ENCODE assay signal across 18 mouse cellular contexts in genomic region chr7:58711811-58712210, GRCm38 (mm10). TPM values are rescaled to one million over a fixed set of nuclear protein-coding genes. Genes with fewer than 3 reads are reported as not detected.
DNase-seq lines count a peak whose midpoint lies in the region; ATAC-seq and TF ChIP-seq lines count a peak whose summit lies in the region.
"Had no signal": no experiment of that assay in that cellular context is flagged by ENCODE, and none has a peak within 500 bp of the region (broad histone marks: within the 10 kb centered on the region; RNA-seq: fewer than 3 reads in every experiment).

No protein-coding gene starts in this region.

- no peak overlapping the region for H3K27ac ChIP-seq in midbrain, embryonic 11.5 days (ENCODE audit: low read depth, low read length)
- H3K27ac ChIP-seq in midbrain, postnatal 0 days (ENCODE audit: low read depth, low read length): no peak overlapping the region
- H3K27ac ChIP-seq: embryonic facial prominence, embryonic 12.5 days; forebrain, embryonic 10.5 days; limb, embryonic 12.5 days; midbrain, embryonic 15.5 days; neural tube, embryonic 13.5 days; stomach, embryonic 15.5 days had no signal

- H3K36me3 ChIP-seq in midbrain, embryonic 11.5 days (ENCODE audit: control insufficient read depth, insufficient read depth, low read length): no peaks in the 10 kb centered on the region
- no peaks in the 10 kb centered on the region for H3K36me3 ChIP-seq in midbrain, postnatal 0 days (ENCODE audit: insufficient read depth, low read length)
- H3K36me3 ChIP-seq: embryonic facial prominence, embryonic 12.5 days; forebrain, embryonic 10.5 days; limb, embryonic 12.5 days; midbrain, embryonic 15.5 days; neural tube, embryonic 13.5 days; stomach, embryonic 15.5 days had no signal

- no peak overlapping the region for H3K4me2 ChIP-seq in midbrain, embryonic 11.5 days
- no peak overlapping the region for H3K4me2 ChIP-seq in midbrain, postnatal 0 days (ENCODE audit: low read depth, low read length, poor library complexity, severe bottlenecking)
- H3K4me2 ChIP-seq: embryonic facial prominence, embryonic 12.5 days; limb, embryonic 12.5 days; midbrain, embryonic 15.5 days; neural tube, embryonic 13.5 days; stomach, embryonic 15.5 days had no signal

- no peak for ATAC-seq in midbrain, embryonic 11.5 days (ENCODE audit: low FRiP score)
- no peak for ATAC-seq in midbrain, postnatal 0 days (ENCODE audit: low FRiP score)
- peak; percentile 84 to 86 for ATAC-seq in hematopoietic stem cell, adult 5-6 weeks (replicated peaks in 1 of 2; ENCODE audit: insufficient read depth in 1 of 2, low FRiP score in 2 of 2, low TSS enrichment in 1 of 2, low read depth in 1 of 2, poor library complexity in 2 of 2, severe bottlenecking in 2 of 2)
- ATAC-seq: hindbrain, embryonic 16.5 days; midbrain, embryonic 15.5 days had no signal

- H3K9ac ChIP-seq in midbrain, embryonic 11.5 days (ENCODE audit: low read length): no peak overlapping the region
- H3K9ac ChIP-seq in midbrain, postnatal 0 days (replicated peaks; ENCODE audit: low read length, poor library complexity, severe bottlenecking): no peak overlapping the region
- H3K9ac ChIP-seq: embryonic facial prominence, embryonic 12.5 days; limb, embryonic 12.5 days; midbrain, embryonic 15.5 days; neural tube, embryonic 13.5 days; stomach, embryonic 15.5 days had no signal

- 93% methylated on average over 7 of the region's 7 CpGs for WGBS in midbrain, embryonic 11.5 days
- WGBS in midbrain, postnatal 0 days: 90% methylated on average over 7 of the region's 7 CpGs

- H3K27me3 ChIP-seq in midbrain, embryonic 11.5 days (ENCODE audit: control insufficient read depth, insufficient read depth, low read length): no peaks in the 10 kb centered on the region
- H3K27me3 ChIP-seq in midbrain, postnatal 0 days (ENCODE audit: insufficient read depth, low read length): no peaks in the 10 kb centered on the region
- H3K27me3 ChIP-seq: CH12.LX; embryonic facial prominence, embryonic 12.5 days; limb, embryonic 12.5 days; midbrain, embryonic 15.5 days; neural tube, embryonic 13.5 days; stomach, embryonic 15.5 days had no signal

- no peaks in the 10 kb centered on the region for H3K9me3 ChIP-seq in midbrain, embryonic 11.5 days (ENCODE audit: control insufficient read depth, low read length)
- H3K9me3 ChIP-seq in midbrain, postnatal 0 days (ENCODE audit: low read length): no peaks in the 10 kb centered on the region
- H3K9me3 ChIP-seq: embryonic facial prominence, embryonic 12.5 days; forebrain, embryonic 10.5 days; limb, embryonic 12.5 days; midbrain, embryonic 15.5 days; neural tube, embryonic 13.5 days; stomach, embryonic 15.5 days had no signal

- no peaks in the 10 kb centered on the region for H3K4me1 ChIP-seq in midbrain, embryonic 11.5 days (ENCODE audit: control insufficient read depth, insufficient read depth, low read length)
- no peaks in the 10 kb centered on the region for H3K4me1 ChIP-seq in midbrain, postnatal 0 days (ENCODE audit: insufficient read depth, low read length)
- H3K4me1 ChIP-seq: forebrain, embryonic 10.5 days; limb, embryonic 12.5 days; midbrain, embryonic 15.5 days; neural tube, embryonic 13.5 days; stomach, embryonic 15.5 days had no signal

- no peak overlapping the region for H3K4me3 ChIP-seq in midbrain, embryonic 11.5 days (ENCODE audit: low read depth, low read length)
- H3K4me3 ChIP-seq in midbrain, postnatal 0 days (ENCODE audit: low read depth, low read length): no peak overlapping the region
- H3K4me3 ChIP-seq: embryonic facial prominence, embryonic 12.5 days; forebrain, embryonic 10.5 days; limb, embryonic 12.5 days; midbrain, embryonic 15.5 days; neural tube, embryonic 13.5 days; stomach, embryonic 15.5 days had no signal

- TF ChIP-seq CTCF in midbrain, postnatal 0 days (IDR thresholded peaks at IDR 0.05): no peak

- peak; percentile 72 for DNase-seq in midbrain, embryonic 11.5 days (ENCODE audit: low spot score, missing footprints)
- no peak for DNase-seq in midbrain, postnatal 0 days (ENCODE audit: low spot score)
- DNase-seq in naive thymus-derived CD4-positive, alpha-beta T cell, adult 2 months (ENCODE audit: low read depth): peak; percentile 75
- no peak for DNase-seq in adrenal gland, postnatal 36 days
- DNase-seq in ovary, adult 18-20 months (ENCODE audit: low spot score): no peak
- no peak for DNase-seq in right cerebral cortex, postnatal 36 days (ENCODE audit: low spot score in 2 of 2)
- DNase-seq: heart, postnatal 10 days; kidney, adult 9 months; retina, postnatal 1 day had no signal

RNA-seq across cellular contexts. Expression of gene Atp10a, which starts 55.8 kb away (rescaled TPM):
- polyA plus RNA-seq in midbrain, embryonic 11.5 days (2014; fragmentation: Nextera tagmentation; extraction: Ambion mirVana): 1.3 and 1.7 TPM in 2 replicates
- 5.8 and 8.8 TPM in 2 replicates for total RNA-seq in midbrain, postnatal 0 days (2014; rRNA removed)
- 0.72 and 1.5 TPM in 2 replicates for polyA plus RNA-seq in midbrain, postnatal 0 days (2015; fragmentation: Nextera tagmentation; extraction: Ambion mirVana)
- 26.1 and 31.3 TPM in 2 replicates for total RNA-seq in hematopoietic stem cell, adult 5-6 weeks (2017)
- total RNA-seq in adrenal gland, postnatal 36 days (2021): 100 to 1,000 TPM in 1 of 2 experiments, 10 to 100 TPM in 1; 67.3 to 108 TPM
- total RNA-seq: CH12.LX had no signal

Comparison
In these comparisons a context has a peak if more than half of its experiments do, and no peak if none do; other contexts are left out.
1. DNase-seq: peak in midbrain, embryonic 11.5 days (single experiment) and naive thymus-derived CD4-positive, alpha-beta T cell, adult 2 months (single experiment); none in midbrain, postnatal 0 days (single experiment), adrenal gland, postnatal 36 days (0 of 2), ovary, adult 18-20 months (single experiment) and right cerebral cortex, postnatal 36 days (0 of 2).
2. ATAC-seq: peak in hematopoietic stem cell, adult 5-6 weeks (2 of 2); none in midbrain, embryonic 11.5 days (single experiment) and midbrain, postnatal 0 days (single experiment).